Mouse (Mus musculus): ENCODE data around the gene Thsd7a.

Gene Thsd7a

GRCm38 (mm10) chr6:12500888-12501287 is 248.3 kb downstream of the Thsd7a start:
- DNase-seq, result no peak

- no peak for DNase-seq
Observed at GRCm38 (mm10) chr6:12499866-12500265, 249.3 kb downstream of the Thsd7a start.

GRCm38 (mm10) chr6:12493571-12493970 is 255.6 kb downstream of the Thsd7a start:
- no peak for DNase-seq

- no peak for DNase-seq
Observed at GRCm38 (mm10) chr6:12488882-12489281, 260.3 kb downstream of the Thsd7a start.

- no peak for DNase-seq
Observed at GRCm38 (mm10) chr6:12481527-12482163, 267.6 kb downstream of the Thsd7a start.

GRCm38 (mm10) chr6:12478359-12478758 is 270.9 kb downstream of the Thsd7a start:
- DNase-seq, result no peak

GRCm38 (mm10) chr6:12470935-12471334 is 278.3 kb downstream of the Thsd7a start:
- DNase-seq, result no peak

- DNase-seq, result no peak
Observed at GRCm38 (mm10) chr6:12467339-12468124, 281.7 kb downstream of the Thsd7a start.

- no peak for DNase-seq
Observed at GRCm38 (mm10) chr6:12458841-12459240, 290.4 kb downstream of the Thsd7a start.

GRCm38 (mm10) chr6:12457451-12457850 is 291.8 kb downstream of the Thsd7a start:
- no peak for DNase-seq

GRCm38 (mm10) chr6:12454876-12455485 is 294.2 kb downstream of the Thsd7a start:
- no peak for DNase-seq

GRCm38 (mm10) chr6:12454132-12454531 is 295.1 kb downstream of the Thsd7a start:
- DNase-seq, result no peak

GRCm38 (mm10) chr6:12448851-12449250 is 300.4 kb downstream of the Thsd7a start:
- no peak for DNase-seq

- no peak for DNase-seq
Observed at GRCm38 (mm10) chr6:12445486-12445885, 303.7 kb downstream of the Thsd7a start.

GRCm38 (mm10) chr6:12439561-12439960 is 309.6 kb downstream of the Thsd7a start:
- no peak for DNase-seq

GRCm38 (mm10) chr6:12419070-12419469 is 330.1 kb downstream of the Thsd7a start:
- DNase-seq, result no peak

- DNase-seq, result no peak
Observed at GRCm38 (mm10) chr6:12416976-12417375, 332.2 kb downstream of the Thsd7a start.

- no peak for DNase-seq
Observed at GRCm38 (mm10) chr6:12404441-12404840, 344.8 kb downstream of the Thsd7a start.

GRCm38 (mm10) chr6:12402996-12403395 is 346.2 kb downstream of the Thsd7a start:
- no peak for DNase-seq

GRCm38 (mm10) chr6:12397776-12398522 is 351.3 kb downstream of the Thsd7a start:
- DNase-seq, result no peak

GRCm38 (mm10) chr6:12393574-12394380 is 355.4 kb downstream of the Thsd7a start:
- DNase-seq, result no peak

GRCm38 (mm10) chr6:12386731-12387130 is 362.5 kb downstream of the Thsd7a start:
- no peak for DNase-seq
